Mouse (Mus musculus) bone marrow macrophage, adult 2 months (primary cell): ENCODE data around the gene Zcchc2. TPM values are rescaled to one million over a fixed set of nuclear protein-coding genes. Genes with fewer than 3 reads are reported as not detected.

Experiments used
- H3K27ac ChIP-seq: 2 replicates; pipeline ENCODE4 v1.5.1; 2012; ENCODE audit warnings: low read depth, low read length; ENCODE audit not compliant: insufficient read depth
- H3K4me1 ChIP-seq: 2 replicates; pipeline ENCODE4 v1.6.1; 2012; ENCODE audit warnings: low read length; ENCODE audit not compliant: control insufficient read depth, insufficient read depth
- H3K4me3 ChIP-seq: 2 replicates; pipeline ENCODE4 v1.5.1; 2012; ENCODE audit warnings: mild to moderate bottlenecking, low read length, moderate library complexity; ENCODE audit not compliant: insufficient read depth
- CTCF ChIP-seq: IDR thresholded peaks from 2 replicates; pipeline ENCODE4 v1.5.1; 2012; ENCODE audit warnings: low read depth, mild to moderate bottlenecking, low read length, moderate library complexity
- POLR2A ChIP-seq: IDR thresholded peaks from 2 replicates; pipeline ENCODE4 v1.6.1; 2012; ENCODE audit warnings: mild to moderate bottlenecking, low read depth, low read length, borderline replicate concordance
- polyA plus RNA-seq: library from polyadenylated mRNA; stranded (reverse); fragments of >200 nt; gene quantifications from 2 replicates; pipeline ENCODE4 v1.2.4, GENCODE M21; 2012; ENCODE audit not compliant: missing spikeins, insufficient read depth, insufficient read length

Zcchc2 gene
- polyA plus RNA-seq, 1 experiment = 18.0 TPM

- Histone ChIP-seq H3K4me1 (peaks cover 29% of the 10 kb centered on the region), H3K4me3 (peak overlapping the region; percentile 47), H3K27ac (peak overlapping the region; percentile 76)
- TF ChIP-seq POLR2A (no peak), CTCF (no peak)
Measured at GRCm38 (mm10) chr1:105988171-105988570, 2.0 kb upstream of the Zcchc2 start.

GRCm38 (mm10) chr1:105988903-105989639, 1.1 kb upstream of the Zcchc2 start:
- H3K27ac ChIP-seq = 0 out of 2 replicates have a peak overlapping the region, but pooled peaks have one; percentile 8

GRCm38 (mm10) chr1:105989640-105989984, 594 bp upstream of the Zcchc2 start:
- Histone ChIP-seq H3K27ac (peak overlapping the region; percentile 81), H3K4me3 (peak overlapping the region; percentile 85), H3K4me1 (peaks cover 19% of the 10 kb centered on the region)
- no peak for TF ChIP-seq CTCF
- no peak for TF ChIP-seq POLR2A

More at GRCm38 (mm10) chr1:105988903-105989639, 1.1 kb upstream of the Zcchc2 start:
- peaks cover 22% of the 10 kb centered on the region for H3K4me1 ChIP-seq
- TF ChIP-seq POLR2A (no peak), CTCF (no peak)
- H3K4me3 ChIP-seq = peak overlapping the region; percentile 85

GRCm38 (mm10) chr1:105990911-105991761, 930 bp downstream of the Zcchc2 start:
- TF ChIP-seq POLR2A (no peak), CTCF (no peak)
- peak overlapping the region; percentile 85 for H3K27ac ChIP-seq
- peaks cover 23% of the 10 kb centered on the region for H3K4me1 ChIP-seq
- H3K4me3 ChIP-seq = peak overlapping the region; percentile 74

DNA sequence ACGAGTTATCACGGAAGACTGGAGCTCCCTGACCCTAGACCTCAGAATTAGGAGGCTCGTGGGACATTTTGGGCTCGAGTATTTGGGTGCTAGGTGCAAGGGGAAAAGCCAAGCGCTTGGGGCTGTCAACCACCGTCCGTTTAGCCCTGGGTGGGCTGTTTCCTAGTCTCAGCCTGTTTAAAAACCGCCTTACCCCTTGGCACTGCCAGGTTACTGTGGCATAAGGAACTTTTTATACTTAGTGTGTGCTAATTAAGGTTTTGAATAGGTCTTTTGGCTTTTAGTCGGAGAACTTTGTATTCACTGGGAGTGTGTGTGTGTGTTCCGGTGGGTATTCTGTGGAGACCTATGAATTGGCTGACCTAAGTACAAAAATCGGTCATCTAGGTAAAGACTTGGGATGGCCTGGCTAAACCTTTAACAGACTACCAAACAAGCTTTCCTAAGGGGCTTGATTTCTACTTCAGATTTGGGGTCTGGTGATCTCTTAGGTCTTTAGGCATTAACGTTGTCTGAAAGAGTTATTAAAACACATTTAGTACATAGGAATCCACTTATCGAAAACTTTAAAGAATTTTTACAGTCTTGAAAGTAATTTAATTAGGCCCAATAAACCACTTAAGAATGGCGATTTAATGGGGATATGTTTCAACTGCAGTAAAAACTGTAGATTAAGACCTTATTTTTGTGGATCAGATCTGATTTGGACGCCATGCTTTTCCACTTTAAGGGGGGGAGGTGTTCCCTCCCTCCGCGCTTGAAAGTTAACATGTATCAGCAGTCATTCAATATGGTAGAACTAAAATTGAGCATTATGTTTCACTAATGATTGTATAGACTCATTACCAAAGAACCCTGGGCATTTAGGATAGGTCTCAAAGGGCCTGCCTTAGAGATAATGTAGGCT, 2.0 kb downstream of the Zcchc2 start:
- H3K27ac ChIP-seq = peak overlapping the region; percentile 85

GRCm38 (mm10) chr1:105993196-105993595, 3.0 kb downstream of the Zcchc2 start:
- H3K4me1 ChIP-seq = peaks cover 23% of the 10 kb centered on the region
- H3K4me3 ChIP-seq = peak overlapping the region; percentile 75
- H3K27ac ChIP-seq = peak overlapping the region; percentile 67
- TF ChIP-seq POLR2A (no peak), CTCF (no peak)

More for the DNA sequence above, 2.0 kb downstream of the Zcchc2 start:
- TF ChIP-seq POLR2A = no peak
- TF ChIP-seq CTCF = no peak
- peaks cover 19% of the 10 kb centered on the region for H3K4me1 ChIP-seq
- H3K4me3 ChIP-seq = peak overlapping the region; percentile 74

- peak overlapping the region; percentile 75 for H3K4me3 ChIP-seq
- peaks cover 26% of the 10 kb centered on the region for H3K4me1 ChIP-seq
- TF ChIP-seq CTCF = no peak
- no peak for TF ChIP-seq POLR2A
- peak overlapping the region; percentile 67 for H3K27ac ChIP-seq
Measured at GRCm38 (mm10) chr1:105993601-105994209, 3.5 kb downstream of the Zcchc2 start.

DNA sequence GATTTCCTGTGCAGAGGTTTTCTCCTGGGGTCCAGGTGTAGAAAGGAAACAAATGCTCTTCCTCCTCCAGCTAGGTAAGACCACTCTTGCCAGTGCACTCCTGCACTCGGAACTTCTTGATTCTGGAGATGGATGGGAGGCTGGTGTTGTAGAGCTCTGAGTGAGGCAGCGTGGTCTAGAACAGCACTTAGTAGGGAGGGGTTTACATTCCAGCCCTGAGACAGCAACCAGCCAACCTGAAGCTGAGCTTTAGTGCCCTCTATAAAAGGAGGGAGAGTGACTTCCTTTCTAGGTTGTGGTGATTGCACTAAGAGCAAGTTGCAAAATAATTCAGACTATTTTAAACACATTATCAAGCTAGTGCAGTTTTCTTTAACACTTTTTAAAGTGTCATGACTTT, 5.8 kb downstream of the Zcchc2 start:
- peak overlapping the region; percentile 5; the same call in 1 of the 2 replicates for H3K27ac ChIP-seq
- TF ChIP-seq POLR2A (no peak), CTCF (no peak)
- no peak overlapping the region for H3K4me3 ChIP-seq
- H3K4me1 ChIP-seq = peaks cover 36% of the 10 kb centered on the region

GRCm38 (mm10) chr1:105997282-105997681, 7.1 kb downstream of the Zcchc2 start:
- peaks cover 43% of the 10 kb centered on the region for H3K4me1 ChIP-seq
- 0 out of 2 replicates have a peak overlapping the region, but pooled peaks have one; percentile 8 for H3K4me3 ChIP-seq
- TF ChIP-seq CTCF (no peak), POLR2A (no peak)
- H3K27ac ChIP-seq = peak overlapping the region; percentile 77

DNA sequence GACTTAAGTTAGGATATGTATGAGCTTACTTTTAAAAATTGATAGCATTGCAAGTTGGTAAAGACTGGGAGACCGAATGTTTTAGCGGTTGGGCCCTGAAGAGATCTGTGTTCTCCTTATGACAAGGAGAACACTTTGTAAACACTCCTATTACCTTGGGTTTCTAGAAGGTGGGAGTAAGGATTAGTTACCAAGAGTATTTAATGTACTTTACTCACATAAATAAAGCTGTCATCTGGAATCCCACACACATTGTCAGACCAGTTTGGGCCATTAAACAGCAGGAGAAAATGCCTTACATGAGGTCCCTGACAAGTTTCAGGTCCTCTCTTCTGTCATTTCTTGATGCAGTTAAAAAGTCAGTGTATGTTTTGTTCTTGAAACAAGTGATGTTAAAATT, 9.6 kb downstream of the Zcchc2 start:
- Histone ChIP-seq H3K27ac (no peak overlapping the region), H3K4me3 (no peak overlapping the region), H3K4me1 (peaks cover 43% of the 10 kb centered on the region)
- TF ChIP-seq CTCF = no peak
